Mouse (Mus musculus) layer of hippocampus, adult 8-10 months (tissue): ENCODE data around the gene Ceacam13. TPM values are rescaled to one million over a fixed set of nuclear protein-coding genes. Genes with fewer than 3 reads are reported as not detected.
"Not testable (repeated sequence)": the region's sequence is repeated elsewhere in the genome, so short reads cannot be mapped to it uniquely, and the experiment has no call there.

Experiments
- DNase-seq, 2 experiments: peaks; one replicate each; pipeline ENCODE4 v3.0.0; 2022; ENCODE audit warnings: low spot score in 2 of 2
- microRNA-seq, 2 experiments: library from miRNA; unstranded; fragments of <30 nt; microRNA quantifications; one replicate each; pipeline ENCODE4 v1.2.0; 2022
- total RNA-seq, 4 experiments: library from RNA; stranded (reverse); gene quantifications; 2 replicates each; pipeline ENCODE4 v1.2.4; 2022

Ceacam13 gene
- not detected for total RNA-seq

DNA sequence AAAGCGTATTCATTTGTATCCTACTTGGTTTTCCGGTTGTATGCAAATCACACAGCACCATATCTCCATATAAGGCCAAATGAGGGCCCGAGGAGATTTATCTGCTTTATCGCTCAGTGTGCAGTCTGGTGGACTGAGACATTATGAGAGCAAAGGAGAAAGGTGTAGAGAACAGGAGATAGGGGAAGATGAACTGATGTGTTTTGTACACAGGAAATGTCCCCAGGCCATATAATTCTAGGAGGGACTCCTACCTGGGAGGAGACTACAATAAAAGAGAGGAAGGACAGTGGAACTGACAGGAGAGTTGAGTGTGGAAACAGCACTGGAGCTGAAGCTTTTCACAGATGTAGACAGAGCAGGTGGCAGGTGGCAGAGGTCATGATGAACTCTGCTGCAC, at the start of gene Ceacam13:
Ceacam13 (plus strand) TSS at position 301 of the 400 bp plus-strand sequence.
- DNase-seq, result no peak

DNA sequence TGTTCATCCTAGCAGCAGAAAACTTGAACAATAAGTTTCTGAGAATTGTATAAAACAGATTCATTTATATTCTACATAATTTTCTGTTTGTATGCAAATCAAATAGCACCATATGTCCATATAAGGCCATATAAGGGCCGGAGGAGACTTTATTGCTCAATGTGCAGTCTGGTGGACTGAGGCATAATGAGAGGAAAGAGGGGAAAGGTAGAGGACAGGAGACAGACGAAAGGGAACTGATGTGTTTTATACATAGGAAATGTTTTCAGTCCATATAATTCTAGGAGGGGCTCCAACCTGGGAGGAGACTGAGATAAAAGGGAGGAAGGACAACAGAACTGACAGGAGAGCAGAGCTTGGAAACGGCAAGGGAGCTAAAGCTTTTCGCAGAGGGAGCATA, 37.9 kb upstream of the Ceacam13 start, which contains the start of gene Ceacam11:
Ceacam11 (plus strand) TSS at position 301 of the 400 bp plus-strand sequence.
- DNase-seq, result no peak

DNA sequence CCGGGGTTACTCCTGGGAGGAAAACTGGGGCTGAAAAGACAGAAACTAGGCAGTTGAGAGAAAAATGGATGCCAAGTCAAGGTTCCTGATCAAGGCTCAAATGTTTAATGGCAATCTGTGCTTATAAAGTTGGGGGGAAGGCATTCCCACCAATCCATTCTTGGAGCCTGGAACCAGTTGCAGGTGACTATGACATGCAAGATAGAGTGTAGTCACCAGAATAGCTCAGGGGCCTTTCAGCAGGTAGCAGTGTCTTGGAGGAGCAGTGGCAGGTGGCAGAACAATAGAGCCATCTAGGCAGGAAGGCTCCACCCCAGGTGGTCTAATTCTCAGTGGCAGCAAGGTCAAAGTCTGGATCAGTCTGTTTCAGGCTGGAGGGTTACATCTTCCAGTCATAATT, 8.6 kb upstream of the Ceacam13 start:
- not testable (repeated sequence) for DNase-seq

DNA sequence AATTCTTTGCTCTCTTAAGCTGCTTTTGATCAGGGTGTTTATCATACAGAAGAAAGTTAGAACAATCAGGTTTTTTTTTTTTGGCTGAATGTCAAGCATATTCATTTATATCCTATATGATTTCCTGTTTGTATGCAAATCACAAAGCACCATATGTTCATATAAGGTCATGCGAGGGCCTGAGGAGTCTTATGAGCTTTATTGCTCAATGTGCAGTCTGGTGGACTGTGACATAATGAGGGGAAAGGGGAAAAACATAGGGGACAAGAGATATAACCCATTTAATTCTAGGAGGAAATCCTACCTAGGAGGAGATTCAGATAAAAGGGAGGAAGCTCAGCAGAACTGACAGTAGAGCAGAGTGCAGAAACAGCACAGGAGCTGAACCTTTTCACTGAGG, 55.9 kb downstream of the Ceacam13 start, which contains the start of gene Ceacam12:
Ceacam12 (plus strand) TSS at position 301 of the 400 bp plus-strand sequence.
- no peak for DNase-seq

Small RNAs within 50 kb of the gene (microRNA-seq; reads per million reads assigned to microRNA genes)
- 0 reads per million in 2 experiments for gene Gm22414

Other genes starting within 250 kb of the Ceacam13 start
- not detected for gene Ceacam14, start 197.3 kb upstream of the Ceacam13 start, total RNA-seq
- gene Gm5155, start 138.1 kb upstream of the Ceacam13 start, total RNA-seq, result not detected
- not detected for gene Ceacam11, start 37.8 kb upstream of the Ceacam13 start, total RNA-seq
- not detected for gene Ceacam12, start 56.0 kb downstream of the Ceacam13 start, total RNA-seq
- gene Igfl3, start 166.6 kb downstream of the Ceacam13 start, total RNA-seq, result not detected
- not detected for gene Mill1, start 235.5 kb downstream of the Ceacam13 start, total RNA-seq